Mouse (Mus musculus): ENCODE results near the gene Tango6. TPM values are rescaled to one million over a fixed set of nuclear protein-coding genes. Genes with fewer than 3 reads are reported as not detected.

Tango6 gene
- polyA plus RNA-seq, 1 experiment: 2.2 TPM

DNA sequence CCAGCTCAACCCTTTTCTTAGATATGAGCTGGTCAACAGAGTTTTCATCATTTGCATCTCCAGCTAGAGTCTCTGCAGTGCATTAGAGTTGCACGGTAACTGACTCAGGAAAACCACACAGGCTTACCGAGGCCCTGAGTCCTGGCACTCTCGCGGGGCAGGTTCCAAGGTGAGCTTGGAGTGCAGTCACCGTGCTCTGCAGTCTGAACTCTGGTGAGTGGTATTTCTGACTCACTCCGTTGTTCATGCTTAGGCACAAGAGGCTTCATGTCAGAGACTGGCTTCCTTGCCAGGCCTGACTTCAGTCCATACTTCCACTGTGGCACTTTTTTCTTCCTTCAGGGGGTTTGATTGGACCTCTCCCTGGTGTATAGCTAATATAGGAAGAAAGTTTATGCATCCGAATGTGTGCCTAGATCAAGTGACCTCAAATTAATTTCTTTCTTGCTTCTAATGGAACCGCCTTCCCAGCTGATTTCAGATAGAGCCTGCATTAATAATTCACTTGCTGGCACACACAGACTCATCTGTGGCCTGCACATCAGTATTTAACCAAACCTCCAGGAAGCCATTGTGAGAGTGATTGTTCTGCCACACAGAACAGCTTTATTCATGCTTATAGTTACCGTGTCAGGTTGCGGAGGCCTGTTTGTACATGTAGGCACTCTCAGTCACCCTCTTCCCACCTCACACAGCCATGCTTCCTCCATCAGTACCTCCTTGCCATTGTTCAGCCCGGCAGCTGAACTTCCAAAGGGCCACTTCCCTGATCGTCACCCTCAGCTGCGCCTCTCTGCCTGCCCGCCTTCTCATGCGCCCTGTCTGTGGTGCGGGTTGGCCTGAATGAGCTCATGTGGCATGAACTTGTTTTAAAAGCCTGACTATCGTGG is 136.0 kb downstream of the Tango6 start:
- TF ChIP-seq GATA1 (IDR thresholded peaks at IDR 0.05; ENCODE audit: low read length): no peak

DNA sequence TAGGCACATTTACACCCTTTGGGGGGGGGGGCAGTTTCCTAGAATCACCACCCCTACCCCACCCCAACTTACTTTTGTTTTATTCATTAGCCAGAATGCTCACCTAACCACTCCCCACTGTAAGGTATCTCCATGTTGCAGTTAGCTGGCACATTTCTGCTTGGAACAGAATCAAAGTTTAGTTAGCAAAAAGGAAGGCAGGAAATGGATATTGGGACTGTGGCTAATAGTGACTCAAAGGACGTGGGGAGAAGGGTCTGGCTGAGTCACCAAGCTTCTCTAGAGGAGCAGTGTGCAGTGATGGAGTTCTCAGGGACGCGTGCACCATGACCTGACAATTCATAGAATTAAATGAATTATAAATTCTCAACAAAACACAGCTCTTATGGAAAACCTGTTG is 136.7 kb downstream of the Tango6 start:
- TF ChIP-seq GATA1 (IDR thresholded peaks at IDR 0.05; ENCODE audit: low read length): no peak

DNA sequence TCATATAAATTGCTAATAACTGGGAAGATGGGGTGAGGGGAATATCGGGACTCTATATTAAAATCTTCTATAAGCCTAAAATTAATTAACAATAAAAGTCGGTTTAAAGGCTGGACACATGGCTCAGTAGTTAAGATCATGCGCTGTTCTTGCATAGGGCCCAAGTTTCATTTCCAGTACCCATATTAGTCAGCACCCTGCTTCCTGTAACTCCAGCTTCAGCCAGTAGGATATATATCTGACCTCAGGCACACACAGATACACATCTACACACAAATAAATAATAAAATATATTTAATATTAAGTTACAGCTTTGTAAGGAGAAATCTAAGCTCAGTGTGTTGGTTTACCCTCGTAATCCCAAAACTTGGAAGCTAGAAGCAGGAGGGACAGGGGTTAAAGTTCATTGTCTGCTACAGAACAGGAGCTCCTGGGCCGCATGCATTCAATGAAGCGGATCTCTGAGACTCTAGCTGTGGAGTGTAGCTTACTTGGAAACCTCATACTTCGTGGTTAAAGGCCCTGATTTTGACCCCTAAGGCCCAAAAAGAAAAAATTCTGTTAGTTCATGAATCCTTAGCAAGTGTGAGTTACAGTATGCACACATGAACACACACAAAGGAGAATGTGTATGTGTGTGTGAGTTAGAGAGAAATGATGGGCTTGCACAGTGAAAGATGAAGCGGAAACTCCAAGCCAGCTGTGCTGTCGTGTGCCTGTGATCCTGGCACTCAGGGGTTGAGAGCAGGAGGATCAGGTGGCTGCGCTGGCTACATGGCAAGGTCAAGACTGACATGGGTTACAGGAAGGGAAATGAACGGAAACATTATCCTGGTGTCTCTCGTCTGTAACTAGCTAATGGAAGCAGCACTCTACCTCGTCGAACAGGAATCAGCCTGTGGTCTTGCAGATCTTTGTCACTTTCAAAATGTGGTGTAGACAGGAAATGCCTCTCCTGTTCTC is 138.0 kb downstream of the Tango6 start:
- TF ChIP-seq GATA1 (IDR thresholded peaks at IDR 0.05; ENCODE audit: low read length): no peak

DNA sequence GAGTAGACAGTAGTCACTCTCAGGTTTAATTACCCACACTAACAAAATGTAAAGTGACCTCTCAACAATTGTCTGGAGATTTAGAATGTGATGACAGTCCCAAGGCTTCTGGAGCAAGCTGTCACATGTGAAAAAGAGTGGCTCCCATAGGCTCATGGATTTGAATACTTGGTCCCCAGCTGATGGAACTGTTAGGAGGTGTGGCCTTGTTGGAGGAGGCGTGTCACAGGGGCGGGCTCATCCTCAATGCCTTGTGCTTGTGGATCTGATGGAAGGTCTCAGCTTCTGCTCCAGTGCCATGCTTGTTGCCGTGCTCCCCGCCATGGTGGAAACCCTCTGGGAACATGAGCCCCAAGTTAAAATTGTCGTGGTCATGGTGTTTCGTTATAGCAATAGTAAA is 146.1 kb downstream of the Tango6 start:
- TF ChIP-seq GATA1 (IDR thresholded peaks at IDR 0.05; ENCODE audit: low read length): no peak

DNA sequence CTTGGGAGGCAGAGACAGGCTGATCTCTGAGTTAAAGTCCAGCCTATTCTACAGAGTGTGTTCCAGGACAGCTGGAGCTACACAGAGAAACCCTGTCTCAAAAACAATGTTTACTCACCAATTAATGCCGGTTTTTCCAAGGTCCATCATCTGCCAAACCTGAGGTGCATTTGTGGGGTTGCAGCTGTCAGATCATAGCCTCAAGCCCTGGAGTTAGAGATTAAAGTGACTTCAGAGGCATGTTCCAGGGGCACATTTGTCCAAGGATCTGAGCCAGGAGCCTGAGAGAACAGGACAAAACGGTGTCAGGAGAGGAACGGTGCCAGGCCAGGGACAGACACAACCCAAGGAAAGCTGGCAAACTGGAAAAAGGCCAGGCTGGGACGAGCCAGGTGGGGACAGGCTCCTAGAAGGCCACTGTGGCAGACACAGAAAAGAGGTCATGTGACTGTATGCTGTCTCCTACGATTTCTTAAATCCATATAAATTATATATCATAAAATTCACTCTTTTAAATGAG is 146.7 kb downstream of the Tango6 start:
- TF ChIP-seq GATA1 (IDR thresholded peaks at IDR 0.05; ENCODE audit: low read length): no peak

DNA sequence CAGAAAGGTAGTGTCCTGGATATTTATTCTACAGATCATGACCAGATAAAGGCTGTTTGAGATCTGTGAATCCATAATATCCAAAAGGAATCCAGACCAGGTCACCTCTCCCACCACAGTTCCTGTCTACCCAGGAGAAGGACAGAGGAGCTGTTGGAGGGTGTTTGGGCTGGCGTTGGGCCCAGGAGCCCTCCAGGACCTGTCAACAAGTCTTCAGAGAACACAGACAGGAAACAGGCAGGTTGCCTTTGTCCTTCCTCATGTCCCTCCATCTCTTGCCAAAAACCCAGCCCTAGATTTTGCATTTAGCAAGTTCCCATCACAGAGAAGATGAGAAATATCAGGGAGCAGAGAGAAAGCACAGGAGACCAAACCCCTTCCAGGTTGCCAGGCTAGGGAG is 152.0 kb downstream of the Tango6 start:
- no peak for TF ChIP-seq GATA1 (IDR thresholded peaks at IDR 0.05; ENCODE audit: low read length)

DNA sequence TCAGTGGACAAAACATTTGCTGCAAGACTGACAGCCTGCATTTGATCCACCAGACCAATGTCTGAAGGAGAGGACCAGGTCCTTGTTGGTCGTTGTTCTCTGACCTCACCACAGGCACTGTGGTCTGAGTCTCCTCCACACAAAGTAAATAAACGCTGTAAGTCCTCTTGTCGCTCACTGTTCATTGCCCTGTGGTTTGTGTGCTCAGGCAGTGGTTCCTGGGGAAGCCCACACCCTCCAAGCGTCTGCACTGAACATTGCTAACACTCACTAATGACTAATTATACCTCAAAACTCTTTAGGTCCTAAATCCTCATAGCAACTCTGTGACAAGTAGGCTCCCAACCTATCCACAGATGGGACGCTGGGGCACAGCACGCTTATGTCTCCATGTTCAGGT is 153.7 kb downstream of the Tango6 start:
- no peak for TF ChIP-seq GATA1 (IDR thresholded peaks at IDR 0.05; ENCODE audit: low read length)

DNA sequence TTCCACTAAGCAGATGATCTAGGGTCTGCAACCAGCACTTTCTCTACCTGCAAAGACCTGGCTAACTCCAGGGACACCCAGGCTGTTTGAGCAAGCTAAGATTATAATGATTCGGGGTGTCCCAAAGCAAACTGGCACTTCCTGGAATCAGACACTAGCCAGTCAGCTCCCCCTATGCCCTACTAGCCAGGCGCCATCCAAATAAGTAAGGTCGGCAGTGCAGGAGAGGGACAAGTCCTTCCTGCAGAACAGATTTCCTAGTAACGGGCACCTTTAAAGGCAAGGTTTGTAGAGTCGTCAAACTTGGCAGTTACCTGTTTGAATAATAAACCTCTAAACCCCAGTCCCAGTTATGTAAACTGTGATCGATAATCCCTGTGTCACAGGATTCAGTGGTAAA is 155.9 kb downstream of the Tango6 start:
- TF ChIP-seq GATA1 (IDR thresholded peaks at IDR 0.05; ENCODE audit: low read length): no peak

DNA sequence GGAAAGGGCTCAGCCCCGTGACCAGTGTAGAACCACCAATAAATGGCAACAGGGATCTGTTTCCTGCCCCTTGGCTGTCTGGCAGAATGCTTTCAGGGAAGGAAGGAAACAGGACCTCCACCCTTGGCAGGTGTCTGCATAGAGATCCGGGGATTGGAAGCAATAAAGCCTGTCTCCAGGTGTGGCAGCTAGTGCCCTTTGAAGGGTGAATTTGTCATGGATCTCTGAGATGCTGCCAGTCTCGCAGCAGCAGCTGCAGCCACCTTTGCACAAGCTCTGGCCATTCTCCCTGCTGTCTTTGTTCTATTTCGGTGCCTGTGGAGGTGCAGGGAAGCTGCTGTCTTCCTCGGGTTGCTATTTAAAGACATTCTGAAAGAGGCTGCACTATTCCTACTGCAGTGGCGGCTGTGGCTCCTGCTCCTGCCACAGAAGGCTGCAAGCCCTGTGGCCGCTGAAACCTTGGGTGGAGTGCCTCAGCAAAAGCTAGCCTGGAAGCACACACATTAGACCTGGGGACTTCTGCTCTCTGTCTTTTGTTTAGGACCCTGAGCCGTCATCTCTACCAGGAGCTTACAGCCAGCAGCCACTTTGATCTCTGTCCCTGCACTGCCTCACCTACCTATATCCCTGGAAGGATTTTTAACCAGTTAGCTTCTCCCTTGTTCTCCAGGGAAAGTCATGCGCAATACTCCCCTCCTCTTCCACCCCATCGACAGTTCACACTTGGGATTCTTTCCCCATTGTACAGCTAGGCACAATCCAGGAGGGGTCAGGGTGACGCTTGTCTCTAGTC is 156.5 kb downstream of the Tango6 start:
- TF ChIP-seq GATA1 (IDR thresholded peaks at IDR 0.05; ENCODE audit: low read length): no peak

DNA sequence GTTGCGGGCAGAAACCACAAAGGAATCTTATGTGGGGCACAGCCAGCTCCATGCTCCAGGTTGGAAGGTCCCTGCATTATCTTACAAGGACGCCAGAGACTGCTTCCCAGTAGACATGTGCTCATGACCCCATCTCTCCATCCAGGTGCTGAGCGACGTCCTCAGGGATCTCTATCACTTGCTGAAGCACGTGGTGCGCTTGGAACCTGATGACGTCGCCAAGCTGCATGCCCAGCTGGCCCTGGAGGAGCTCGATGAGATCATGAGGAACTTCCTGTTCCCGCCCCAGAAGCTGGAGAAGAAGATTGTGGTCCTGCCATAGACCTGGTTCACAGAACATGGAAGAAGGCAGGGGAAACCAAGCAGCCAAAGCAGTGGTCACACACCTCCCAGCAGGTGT is 167.2 kb downstream of the Tango6 start:
- no peak for TF ChIP-seq GATA1 (IDR thresholded peaks at IDR 0.05; ENCODE audit: low read length)

DNA sequence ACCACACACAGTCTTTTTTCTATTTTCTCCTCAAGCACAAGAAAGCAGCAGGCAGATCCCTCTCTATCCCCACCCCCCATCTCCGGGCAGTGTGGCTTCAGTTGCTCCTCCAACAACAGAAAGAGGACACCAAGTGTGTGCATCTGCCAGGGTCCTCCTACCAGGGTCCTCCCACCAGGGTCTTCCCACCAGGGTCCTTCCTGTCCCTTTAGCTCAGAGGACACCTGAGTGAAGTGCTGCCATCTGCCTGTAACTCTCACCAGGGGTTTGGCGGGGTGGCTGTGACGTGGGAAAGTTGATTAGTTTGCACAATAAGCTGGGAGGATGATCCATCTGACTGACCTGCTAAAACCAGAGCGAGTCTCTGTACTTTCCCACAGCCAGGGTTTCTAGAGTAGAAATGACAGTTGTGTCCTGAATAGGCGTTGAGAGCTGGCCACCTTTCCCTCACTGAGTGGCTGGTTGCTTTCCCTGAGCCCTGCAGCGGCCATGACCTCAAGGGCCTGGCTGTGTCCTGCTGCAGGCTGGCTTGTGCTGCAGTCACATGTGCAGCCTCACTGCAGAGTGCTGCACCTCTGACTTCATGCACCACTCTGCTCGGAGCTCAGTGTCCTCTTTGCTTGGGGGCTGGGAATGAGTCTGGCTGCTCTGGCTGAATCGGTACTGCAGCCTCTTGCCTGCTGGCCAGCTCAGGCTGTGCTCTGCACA is 171.8 kb downstream of the Tango6 start:
- TF ChIP-seq GATA1 (IDR thresholded peaks at IDR 0.05; ENCODE audit: low read length): no peak

DNA sequence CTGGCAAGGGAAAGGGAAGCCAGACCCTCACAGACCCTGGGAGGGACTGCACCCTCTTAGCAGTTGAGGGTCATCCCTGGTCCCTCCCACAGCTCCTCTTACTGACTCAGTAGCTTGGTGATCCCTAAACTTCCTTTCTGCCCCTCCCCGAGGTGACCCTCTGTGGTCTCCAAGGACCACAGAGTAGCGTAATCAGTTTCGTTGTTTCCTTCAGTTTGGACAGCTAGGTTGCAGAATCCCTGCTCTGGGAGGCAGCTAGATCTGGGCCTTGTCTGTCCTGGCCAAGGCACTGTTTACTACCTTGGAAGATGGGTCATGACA is 172.3 kb downstream of the Tango6 start:
- no peak for TF ChIP-seq GATA1 (IDR thresholded peaks at IDR 0.05; ENCODE audit: low read length)

DNA sequence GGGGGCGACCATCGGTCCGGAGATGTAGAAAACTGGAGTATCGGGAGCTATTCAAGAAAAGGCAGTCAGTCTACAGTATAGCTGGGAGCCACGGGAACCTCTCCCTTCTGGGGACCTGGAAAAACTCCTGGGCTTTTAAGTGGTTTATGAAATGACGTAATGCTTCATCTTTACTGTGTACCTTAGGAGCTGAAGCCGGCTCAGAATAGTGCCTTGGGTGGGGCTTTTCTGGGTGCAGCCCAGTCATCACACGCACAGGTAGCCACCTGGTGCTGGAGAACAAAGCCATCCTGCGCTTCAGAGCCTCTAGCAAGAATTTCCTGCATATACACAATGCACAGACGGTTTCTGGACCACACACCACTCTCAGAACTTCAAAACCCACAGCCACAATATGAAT is 180.0 kb downstream of the Tango6 start:
- no peak for TF ChIP-seq GATA1 (IDR thresholded peaks at IDR 0.05; ENCODE audit: low read length)

DNA sequence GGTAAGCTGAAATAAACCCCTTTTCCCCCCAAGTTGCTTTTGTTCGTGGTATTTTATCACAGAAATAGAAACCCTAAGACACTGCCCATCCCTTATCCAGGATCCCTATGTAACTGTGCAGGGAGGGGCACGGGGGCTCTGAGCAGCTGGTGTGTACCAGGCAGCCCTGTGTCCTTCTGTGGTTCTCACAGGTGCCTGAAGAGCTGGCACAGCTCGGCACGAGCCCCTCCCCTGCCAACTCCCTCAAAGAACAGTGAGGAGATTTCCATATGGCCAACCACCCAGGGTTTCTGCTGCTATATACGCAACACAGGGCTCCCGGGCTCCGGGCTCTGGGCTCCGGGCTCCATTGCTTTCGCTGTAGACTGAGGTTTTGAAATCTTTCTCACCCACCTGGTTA is 182.5 kb downstream of the Tango6 start:
- no peak for TF ChIP-seq GATA1 (IDR thresholded peaks at IDR 0.05; ENCODE audit: low read length)

DNA sequence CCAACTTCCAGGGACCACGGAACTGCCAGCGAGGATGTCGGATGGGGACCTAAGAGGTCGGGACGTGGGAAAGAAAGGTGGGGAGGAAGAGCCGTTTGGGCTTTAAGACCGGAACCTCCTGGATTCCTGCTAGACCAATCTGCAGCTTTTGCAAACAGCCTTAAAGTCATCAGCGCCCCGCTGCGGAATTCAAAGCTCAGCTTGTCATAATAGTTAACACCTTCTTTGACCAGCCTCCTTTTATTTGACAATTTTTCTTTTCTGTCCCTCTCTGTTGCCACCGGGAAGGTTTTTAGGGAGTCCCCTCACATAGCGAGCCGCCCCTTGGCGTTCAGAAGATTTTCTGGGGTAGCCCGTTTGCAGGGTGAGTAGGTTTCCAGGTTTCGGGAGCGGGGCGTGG is 187.2 kb downstream of the Tango6 start, which contains the start of gene Has3:
Gene Has3, plus strand, starts transcription at position 192 of the 400 bp plus-strand sequence.
- TF ChIP-seq GATA1 (IDR thresholded peaks at IDR 0.05; ENCODE audit: low read length): no peak
